Mouse (Mus musculus): ENCODE measurements around the gene Prcp. TPM values are rescaled to one million over a fixed set of nuclear protein-coding genes. Genes with fewer than 3 reads are reported as not detected.
"Not testable (repeated sequence)": the region's sequence is repeated elsewhere in the genome, so short reads cannot be mapped to it uniquely, and the experiment has no call there.

Prcp gene
- polyA plus RNA-seq, 1 experiment from 2014 or later = 20.2 TPM

DNA sequence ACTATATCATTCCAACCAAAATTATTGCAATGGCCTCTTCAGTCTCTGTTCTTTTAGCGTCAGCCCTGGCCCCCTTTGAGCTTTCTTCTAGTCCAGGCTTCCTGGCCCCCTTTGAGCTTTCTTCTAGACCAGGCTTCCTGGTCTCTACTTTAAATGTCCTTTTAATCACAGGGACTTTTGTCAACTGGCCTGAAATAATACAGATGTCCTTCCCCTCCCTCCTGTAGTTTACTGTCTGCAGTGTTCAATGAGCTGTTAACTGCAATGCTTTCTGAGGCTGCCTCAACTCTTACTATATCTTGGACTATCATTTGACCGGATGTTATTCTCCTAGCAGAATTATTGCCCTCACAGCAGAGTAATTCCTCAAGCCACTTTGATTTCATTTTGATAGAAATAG lies 77.9 kb downstream of the Prcp start:
- no peak overlapping the region for H3K4me2 ChIP-seq
- H3K4me1 ChIP-seq (replicated peaks) = no peaks in the 10 kb centered on the region
- no peaks in the 10 kb centered on the region for H3K9me3 ChIP-seq
- H3K9ac ChIP-seq = no peak overlapping the region
- H3K27ac ChIP-seq = no peak overlapping the region
- no peaks in the 10 kb centered on the region for H3K36me3 ChIP-seq
- WGBS = 82% methylated on average over 2 of the region's 2 CpGs
- no peak for ATAC-seq (ENCODE audit: low FRiP score)
- no peak overlapping the region for H3K4me3 ChIP-seq
- no peaks in the 10 kb centered on the region for H3K27me3 ChIP-seq

DNA sequence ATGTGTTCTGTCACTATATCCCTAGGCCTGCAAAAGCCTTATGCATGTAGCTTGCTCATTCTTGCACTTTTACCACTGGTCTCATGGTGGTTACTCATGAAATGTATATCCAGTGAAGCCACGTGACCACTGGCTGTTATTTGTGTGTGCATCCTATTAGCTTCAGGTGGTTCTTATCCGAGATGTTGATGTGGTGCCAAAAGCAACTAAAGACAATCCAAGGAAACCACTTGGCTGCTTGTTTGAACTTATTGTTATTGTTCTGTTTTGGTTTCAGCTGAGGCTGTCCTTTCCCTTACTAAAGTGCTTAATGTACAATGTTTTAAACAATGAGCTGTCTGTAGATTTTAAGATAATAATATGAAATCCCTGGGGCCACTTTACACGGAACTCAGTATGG lies 85.5 kb downstream of the Prcp start:
- WGBS = 75% methylated on average over 3 of the region's 3 CpGs
- Histone ChIP-seq H3K9me3 (no peaks in the 10 kb centered on the region), H3K27ac (no peak overlapping the region), H3K4me1 (replicated peaks) (no peaks in the 10 kb centered on the region), H3K4me2 (no peak overlapping the region), H3K9ac (no peak overlapping the region), H3K4me3 (no peak overlapping the region), H3K27me3 (no peaks in the 10 kb centered on the region), H3K36me3 (no peaks in the 10 kb centered on the region)
- ATAC-seq (ENCODE audit: low FRiP score) = no peak

DNA sequence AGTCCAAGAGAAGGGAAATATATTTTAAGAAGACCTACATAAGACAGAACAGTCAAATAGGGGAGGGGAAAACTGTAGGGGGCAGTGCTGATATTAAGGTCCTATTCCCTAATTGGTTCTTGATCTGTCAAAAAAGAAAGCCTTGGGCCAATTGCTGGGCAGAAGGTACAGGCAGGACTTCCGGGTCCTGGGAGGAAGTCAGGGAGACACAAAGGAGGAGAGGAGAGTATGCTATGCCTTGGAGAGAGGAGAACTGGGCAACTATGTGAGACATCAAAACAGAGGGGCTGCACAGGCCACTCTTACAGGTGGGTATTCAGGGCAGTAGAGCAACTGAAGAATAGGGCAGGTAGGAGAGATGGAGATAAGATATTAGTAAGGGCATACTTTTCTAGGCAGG lies 87.6 kb downstream of the Prcp start:
- no peak for ATAC-seq (ENCODE audit: low FRiP score)
- Histone ChIP-seq H3K4me1 (replicated peaks) (no peaks in the 10 kb centered on the region), H3K9ac (no peak overlapping the region), H3K36me3 (no peaks in the 10 kb centered on the region), H3K4me3 (no peak overlapping the region), H3K9me3 (no peaks in the 10 kb centered on the region), H3K4me2 (no peak overlapping the region), H3K27ac (no peak overlapping the region), H3K27me3 (no peaks in the 10 kb centered on the region)
- WGBS = 69% methylated on average over 1 of the region's 1 CpGs

DNA sequence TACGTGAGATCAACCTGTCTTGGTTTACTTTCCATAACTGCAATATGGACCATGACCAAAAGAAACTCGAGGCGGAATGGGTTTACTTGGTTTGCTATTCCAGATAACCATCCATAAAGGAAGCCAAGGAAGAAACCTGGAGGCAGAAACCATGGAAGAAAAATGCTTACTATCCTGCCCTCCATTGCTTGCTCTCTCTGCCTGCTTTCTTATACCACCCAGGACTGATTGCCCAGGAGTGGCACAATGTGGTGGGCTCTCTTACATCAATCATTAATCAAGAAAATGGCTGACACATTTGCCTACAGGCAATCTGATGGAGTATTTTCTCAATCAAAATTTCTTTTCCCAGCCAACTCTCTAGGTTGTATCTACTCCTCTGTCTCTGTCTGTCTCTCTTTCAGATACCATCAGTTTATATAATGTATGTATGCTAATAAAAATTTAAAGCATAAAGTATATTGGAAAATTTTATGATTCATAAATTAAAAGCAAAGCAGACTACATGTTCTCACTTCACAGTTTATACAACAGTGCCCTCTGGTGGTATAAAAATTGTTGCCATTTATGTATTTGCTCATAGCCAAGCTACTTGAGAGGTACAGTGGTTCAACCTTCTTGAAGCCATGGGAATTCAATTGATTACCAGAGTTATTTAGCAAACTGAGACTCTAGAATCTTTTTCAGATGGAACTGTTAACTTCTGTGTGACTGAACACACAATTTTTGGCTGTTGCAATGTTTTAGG lies 90.7 kb downstream of the Prcp start:
- no peak overlapping the region for H3K27ac ChIP-seq
- H3K36me3 ChIP-seq = no peaks in the 10 kb centered on the region
- H3K9me3 ChIP-seq = no peaks in the 10 kb centered on the region
- no peak overlapping the region for H3K4me3 ChIP-seq
- peak; percentile 74; the same call in 1 of the 2 replicates for ATAC-seq (ENCODE audit: low FRiP score)
- H3K4me1 ChIP-seq (replicated peaks) = no peaks in the 10 kb centered on the region
- H3K4me2 ChIP-seq = no peak overlapping the region
- no peaks in the 10 kb centered on the region for H3K27me3 ChIP-seq
- no peak overlapping the region for H3K9ac ChIP-seq
- WGBS = 82% methylated on average over 3 of the region's 3 CpGs

DNA sequence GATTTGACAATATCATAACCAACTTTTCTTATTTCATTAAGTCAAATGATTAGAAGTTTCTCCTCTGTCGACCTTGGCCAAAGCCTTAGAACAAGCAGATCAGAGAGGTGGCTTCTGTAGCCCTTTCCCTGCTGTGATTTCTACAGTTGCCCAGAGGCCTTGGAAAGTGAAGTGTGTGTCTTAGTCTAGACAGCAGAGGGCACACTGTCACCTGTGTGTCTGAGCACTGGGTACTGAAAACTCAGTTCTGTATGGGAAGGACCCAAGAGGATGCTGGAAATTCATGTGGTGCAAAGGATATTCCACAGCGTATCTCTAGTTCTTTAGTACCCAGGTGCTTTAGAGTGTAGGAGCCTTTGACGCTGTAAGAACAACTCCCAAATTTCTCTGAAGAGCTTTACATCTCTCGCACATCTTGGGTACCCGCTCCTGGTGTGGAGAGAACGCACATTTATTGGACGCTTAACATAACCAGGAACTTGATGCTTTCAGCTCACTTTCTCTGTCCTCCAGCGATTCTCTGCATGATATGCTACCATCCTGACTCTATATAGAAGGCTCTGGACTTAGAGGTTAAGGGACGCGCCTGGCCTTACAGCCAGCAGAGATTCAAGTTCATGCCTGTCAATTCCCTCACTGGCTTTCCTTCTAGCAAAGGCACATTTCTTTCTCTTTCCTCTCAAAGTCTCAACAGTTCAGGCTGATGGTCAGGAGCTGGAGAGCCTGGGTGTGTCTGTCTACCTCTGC lies 93.3 kb downstream of the Prcp start:
- H3K27me3 ChIP-seq = no peaks in the 10 kb centered on the region
- H3K4me2 ChIP-seq = no peak overlapping the region
- WGBS = 70% methylated on average over 10 of the region's 10 CpGs
- H3K4me3 ChIP-seq = no peak overlapping the region
- H3K9ac ChIP-seq = no peak overlapping the region
- H3K4me1 ChIP-seq (replicated peaks) = no peaks in the 10 kb centered on the region
- no peak overlapping the region for H3K27ac ChIP-seq
- peak; percentile 63; the same call in 1 of the 2 replicates for ATAC-seq (ENCODE audit: low FRiP score)
- H3K36me3 ChIP-seq = no peaks in the 10 kb centered on the region
- H3K9me3 ChIP-seq = no peaks in the 10 kb centered on the region

DNA sequence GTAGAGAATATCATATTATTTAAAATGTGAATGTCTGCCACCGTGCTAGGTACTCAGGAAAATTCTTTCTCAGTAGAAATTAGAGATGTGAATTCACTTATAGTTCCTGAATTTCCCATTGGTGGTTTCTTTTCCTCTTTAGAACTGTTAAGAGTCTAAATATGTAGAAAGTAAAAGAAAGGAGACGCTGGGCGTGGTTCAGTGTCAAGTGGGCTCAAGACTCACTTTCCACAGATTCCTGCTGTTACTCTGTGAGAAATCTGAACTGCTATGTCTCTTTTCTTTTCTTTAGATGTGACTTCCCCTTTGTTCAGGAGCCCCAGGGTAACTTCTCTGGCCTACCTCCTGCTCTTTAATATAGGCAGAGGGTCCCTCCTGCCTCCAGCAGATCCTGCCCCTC lies 103.2 kb downstream of the Prcp start:
- H3K27ac ChIP-seq = no peak overlapping the region
- H3K4me3 ChIP-seq = no peak overlapping the region
- H3K4me2 ChIP-seq = no peak overlapping the region
- WGBS = 78% methylated on average over 3 of the region's 3 CpGs
- H3K36me3 ChIP-seq = no peaks in the 10 kb centered on the region
- no peaks in the 10 kb centered on the region for H3K4me1 ChIP-seq (replicated peaks)
- no peak for ATAC-seq (ENCODE audit: low FRiP score)
- H3K9ac ChIP-seq = no peak overlapping the region
- H3K27me3 ChIP-seq = no peaks in the 10 kb centered on the region
- H3K9me3 ChIP-seq = no peaks in the 10 kb centered on the region

DNA sequence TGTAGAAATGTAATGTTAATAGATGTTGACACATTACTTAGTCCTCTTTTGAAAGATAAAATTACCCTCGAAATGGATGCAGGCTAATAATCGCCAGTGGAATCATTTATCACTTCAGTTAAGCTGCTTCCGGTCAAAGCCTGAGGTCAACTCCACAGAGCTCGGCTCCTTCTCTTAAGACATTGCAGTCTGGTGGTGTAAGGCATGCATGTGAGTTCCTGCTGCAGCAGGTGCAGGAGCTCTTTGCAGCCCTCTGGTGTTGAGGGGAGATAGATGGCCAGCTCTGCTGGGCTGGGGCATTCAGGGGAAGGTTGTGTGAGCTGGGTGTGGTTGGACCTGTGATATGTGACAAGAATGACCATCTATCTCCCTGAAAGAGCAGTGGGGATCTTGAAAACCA lies 104.0 kb downstream of the Prcp start:
- Histone ChIP-seq H3K27ac (no peak overlapping the region), H3K4me2 (no peak overlapping the region), H3K36me3 (no peaks in the 10 kb centered on the region), H3K4me1 (replicated peaks) (no peaks in the 10 kb centered on the region), H3K27me3 (no peaks in the 10 kb centered on the region), H3K9me3 (no peaks in the 10 kb centered on the region), H3K4me3 (no peak overlapping the region), H3K9ac (no peak overlapping the region)
- 73% methylated on average over 4 of the region's 4 CpGs for WGBS
- ATAC-seq (ENCODE audit: low FRiP score) = no peak

DNA sequence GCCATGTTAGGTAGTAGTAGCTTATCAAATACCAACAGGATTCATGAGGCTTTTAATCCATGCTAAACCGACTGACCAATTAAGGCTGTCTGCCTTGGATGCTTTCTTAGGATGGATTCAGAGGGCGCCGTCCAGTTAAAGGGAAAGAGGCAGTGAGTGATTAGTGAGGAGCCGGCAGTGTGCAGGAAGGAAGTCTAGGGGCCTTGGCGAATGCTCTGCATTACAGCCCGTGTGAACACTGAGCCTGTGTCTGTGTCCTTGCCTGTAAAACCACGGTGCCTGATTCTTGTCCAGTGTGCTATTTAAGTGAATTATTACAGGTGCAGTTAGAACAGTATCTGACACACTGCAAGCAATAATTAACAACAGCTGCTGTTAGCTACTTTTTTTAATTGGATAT lies 104.5 kb downstream of the Prcp start:
- not testable (repeated sequence) for H3K36me3 ChIP-seq; H3K27ac ChIP-seq; H3K4me2 ChIP-seq; H3K4me1 ChIP-seq (replicated peaks); H3K27me3 ChIP-seq; H3K9me3 ChIP-seq; ATAC-seq (ENCODE audit: low FRiP score); H3K9ac ChIP-seq; H3K4me3 ChIP-seq
- WGBS = 69% methylated on average over 7 of the region's 7 CpGs

DNA sequence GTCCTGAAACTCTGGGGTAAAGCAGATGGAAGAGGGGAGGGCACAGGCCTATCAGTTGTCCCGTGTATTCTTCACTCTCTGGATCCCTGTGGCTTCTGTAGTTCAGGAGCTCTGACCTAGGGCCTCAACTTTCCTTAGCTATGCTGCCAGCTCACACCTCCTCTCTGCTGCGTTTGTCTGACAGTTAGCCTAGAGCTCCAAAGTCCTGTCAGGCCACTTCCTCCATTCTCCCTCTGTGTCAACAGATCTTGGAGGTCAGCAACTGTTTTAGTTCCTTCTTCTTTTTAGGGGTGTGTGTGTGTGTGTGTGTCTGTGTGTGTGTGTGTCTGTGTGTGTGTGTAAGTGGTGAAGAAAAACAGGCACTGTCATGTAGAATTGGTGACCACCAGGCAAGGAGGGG lies 106.5 kb downstream of the Prcp start:
- Histone ChIP-seq H3K4me1 (replicated peaks) (peaks cover 12% of the 10 kb centered on the region), H3K27me3 (no peaks in the 10 kb centered on the region), H3K36me3 (no peaks in the 10 kb centered on the region), H3K9ac (no peak overlapping the region), H3K27ac (no peak overlapping the region), H3K4me2 (no peak overlapping the region), H3K4me3 (no peak overlapping the region), H3K9me3 (no peaks in the 10 kb centered on the region)
- 57% methylated on average over 2 of the region's 2 CpGs for WGBS
- ATAC-seq (ENCODE audit: low FRiP score) = no peak

DNA sequence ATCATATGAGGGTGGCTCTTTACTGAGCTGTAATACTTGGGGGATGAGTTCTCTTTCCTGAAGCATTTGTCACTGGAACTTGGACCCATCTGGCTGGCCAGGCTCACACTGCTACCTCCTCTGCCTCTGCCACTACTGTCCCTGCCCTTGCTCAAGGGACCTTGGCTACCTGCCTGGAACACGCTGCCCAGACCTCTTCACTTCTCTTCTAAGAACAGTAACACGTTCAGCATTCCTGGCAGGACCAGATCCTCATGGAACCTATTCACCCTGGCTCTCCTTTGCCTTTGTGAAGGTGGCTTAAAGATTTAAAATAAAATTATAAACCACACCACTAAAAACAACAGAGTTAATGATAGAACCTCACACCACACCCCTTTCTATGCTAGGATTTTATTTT lies 107.6 kb downstream of the Prcp start:
- no peaks in the 10 kb centered on the region for H3K27me3 ChIP-seq
- no peak overlapping the region for H3K9ac ChIP-seq
- H3K4me1 ChIP-seq (replicated peaks) = peaks cover 12% of the 10 kb centered on the region
- no peak overlapping the region for H3K4me3 ChIP-seq
- ATAC-seq (ENCODE audit: low FRiP score) = no peak
- H3K9me3 ChIP-seq = no peaks in the 10 kb centered on the region
- no peaks in the 10 kb centered on the region for H3K36me3 ChIP-seq
- H3K27ac ChIP-seq = no peak overlapping the region
- WGBS = 74% methylated on average over 2 of the region's 2 CpGs
- H3K4me2 ChIP-seq = no peak overlapping the region

Other genes with a start within 250 kb of the Prcp start
- 17.2 and 18.8 TPM in 2 replicates for gene Ankrd42, start 237.3 kb upstream of the Prcp start, polyA plus RNA-seq (2015; fragmentation: Nextera tagmentation; extraction: Ambion mirVana)
- 22.2 and 23.1 TPM in 2 replicates for gene Pcf11, start 204.5 kb upstream of the Prcp start, polyA plus RNA-seq (2015; fragmentation: Nextera tagmentation; extraction: Ambion mirVana)
- gene Rab30, start 132.9 kb upstream of the Prcp start, polyA plus RNA-seq (2015; fragmentation: Nextera tagmentation; extraction: Ambion mirVana) = 19.9 and 22.3 TPM in 2 replicates
- gene Ddias, start 223 bp upstream of the Prcp start, polyA plus RNA-seq (2015; fragmentation: Nextera tagmentation; extraction: Ambion mirVana) = 5.7 and 6.3 TPM in 2 replicates
- 36.3 and 42.4 TPM in 2 replicates for gene Fam181b, start 205.4 kb downstream of the Prcp start, polyA plus RNA-seq (2015; fragmentation: Nextera tagmentation; extraction: Ambion mirVana)